In the genomic region with DNA sequence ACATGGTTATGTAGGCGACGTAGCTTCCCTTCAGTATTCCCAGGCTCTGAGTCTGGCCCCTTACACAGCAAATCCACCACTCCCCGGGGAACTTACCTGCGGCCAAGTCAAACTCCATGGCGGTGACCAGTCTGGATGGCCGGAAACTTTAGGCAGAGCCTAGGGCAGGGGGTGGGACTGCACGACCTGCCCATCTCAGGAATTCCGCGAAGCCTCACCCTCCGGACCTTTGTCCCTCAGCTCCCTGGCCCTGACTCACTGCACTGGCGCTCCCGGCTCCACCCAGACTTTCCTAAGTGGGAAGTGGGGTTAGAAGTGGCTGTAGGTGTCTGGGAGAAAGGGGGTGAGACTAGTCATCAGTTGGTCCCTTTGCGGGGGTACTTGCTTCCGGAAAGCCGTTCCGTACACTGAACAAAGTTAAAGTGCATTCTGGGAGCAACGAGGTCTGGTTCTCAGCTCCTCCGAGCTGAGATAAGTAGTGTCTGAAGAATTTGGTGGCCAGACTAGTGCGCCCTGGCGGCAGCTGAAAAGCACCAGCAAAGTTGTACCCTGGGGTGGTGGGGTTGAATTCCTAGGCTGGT, we compare ENCODE assay signal across 8 mouse cellular contexts. TPM values are rescaled to one million over a fixed set of nuclear protein-coding genes. Genes with fewer than 3 reads are reported as not detected.
DNase-seq lines count a peak whose midpoint lies in the region; ATAC-seq and TF ChIP-seq lines count a peak whose summit lies in the region.

A gene (minus strand): TSS at position 206 of the 581 bp plus-strand sequence.

- peak; percentile 72; the same call in 1 of the 2 replicates for TF ChIP-seq EP300 in ES-Bruce4 (IDR thresholded peaks at IDR 0.05; ENCODE audit: insufficient read depth, low read depth, low read length)
- TF ChIP-seq EP300 in stomach, postnatal 0 days (optimal IDR thresholded peaks at IDR 0.05): no peak

- no peaks in the 10 kb centered on the region for H3K27me3 ChIP-seq in ES-Bruce4 (ENCODE audit: control insufficient read depth, insufficient read depth, low read length, poor library complexity, severe bottlenecking)
- no peaks in the 10 kb centered on the region for H3K27me3 ChIP-seq in heart, embryonic 15.5 days
- no peaks in the 10 kb centered on the region for H3K27me3 ChIP-seq in stomach, postnatal 0 days (ENCODE audit: control insufficient read depth, insufficient read depth, low read length)

- peak within 1 kb of the TSS; percentile 59 for H3K27ac ChIP-seq in ES-Bruce4 (ENCODE audit: insufficient read depth, low read length)
- H3K27ac ChIP-seq in heart, embryonic 15.5 days: peak within 1 kb of the TSS; percentile 31; the same call in 1 of the 2 replicates
- peak within 1 kb of the TSS; percentile 90 for H3K27ac ChIP-seq in stomach, postnatal 0 days (replicated peaks)
- no peak within 1 kb of the TSS for H3K27ac ChIP-seq in left cerebral cortex, adult 2 months

- TF ChIP-seq POLR2A in ES-Bruce4 (IDR thresholded peaks at IDR 0.05; ENCODE audit: insufficient read depth, low read length): no peak

- peak; percentile 72 for DNase-seq in kidney, postnatal 10 days
- DNase-seq in lung, postnatal 36 days: peak; percentile 60
- DNase-seq in stomach, postnatal 0 days (ENCODE audit: low spot score): peak; percentile 91
- no peak for DNase-seq in left cerebral cortex, adult 2 months (ENCODE audit: extremely low spot score in 1 of 2, low spot score in 2 of 2)
- DNase-seq in right cerebral cortex, postnatal 10 days (ENCODE audit: low spot score in 2 of 2): no peak

- no peaks in the 10 kb centered on the region for H3K9me3 ChIP-seq in ES-Bruce4 (replicated peaks; ENCODE audit: control insufficient read depth, insufficient read depth, low read length, poor library complexity, severe bottlenecking)
- no peaks in the 10 kb centered on the region for H3K9me3 ChIP-seq in heart, embryonic 15.5 days (replicated peaks)
- H3K9me3 ChIP-seq in stomach, postnatal 0 days (ENCODE audit: control insufficient read depth, low read length): no peaks in the 10 kb centered on the region

- peak within 1 kb of the TSS; percentile 59 for H3K9ac ChIP-seq in ES-Bruce4 (ENCODE audit: low read depth, poor library complexity, severe bottlenecking)
- peak within 1 kb of the TSS; percentile 38 for H3K9ac ChIP-seq in heart, embryonic 15.5 days
- peak within 1 kb of the TSS; percentile 70 for H3K9ac ChIP-seq in stomach, postnatal 0 days (ENCODE audit: low read length)

- no peaks in the 10 kb centered on the region for H3K4me1 ChIP-seq in ES-Bruce4 (ENCODE audit: control insufficient read depth, insufficient read depth, low read length)
- peaks cover 22% of the 10 kb centered on the region for H3K4me1 ChIP-seq in heart, embryonic 15.5 days (replicated peaks)
- no peaks in the 10 kb centered on the region for H3K4me1 ChIP-seq in stomach, postnatal 0 days (replicated peaks; ENCODE audit: control insufficient read depth, insufficient read depth)

- no peaks in the 10 kb centered on the region for H3K36me3 ChIP-seq in ES-Bruce4 (ENCODE audit: control insufficient read depth, insufficient read depth, low read length, poor library complexity, severe bottlenecking)
- peaks cover 22% of the 10 kb centered on the region for H3K36me3 ChIP-seq in heart, embryonic 15.5 days
- H3K36me3 ChIP-seq in stomach, postnatal 0 days (ENCODE audit: control insufficient read depth, insufficient read depth, low read length): 0 out of 2 replicates have a peak, but pooled peaks cover 2% of the 10 kb centered on the region

- 14% methylated on average over 20 of the region's 20 CpGs for WGBS in heart, embryonic 15.5 days
- 30% methylated on average over 20 of the region's 20 CpGs for WGBS in stomach, postnatal 0 days

- intact Hi-C loops in left cerebral cortex, adult 2 months (cut with DNase I): loop anchor here (2.0 to 5.0 kb wide), 2 partner anchors 116 to 196 kb away; no protein-coding TSS in a partner anchor

- peak within 1 kb of the TSS; percentile 44 for H3K4me3 ChIP-seq in ES-Bruce4 (ENCODE audit: low read depth, low read length)
- H3K4me3 ChIP-seq in heart, embryonic 15.5 days: peak within 1 kb of the TSS; percentile 43
- peak within 1 kb of the TSS; percentile 48 for H3K4me3 ChIP-seq in stomach, postnatal 0 days (ENCODE audit: low read depth, low read length)
- no peak within 1 kb of the TSS for H3K4me3 ChIP-seq in left cerebral cortex, adult 2 months

- H3K4me2 ChIP-seq in heart, embryonic 15.5 days: peak within 1 kb of the TSS; percentile 72
- H3K4me2 ChIP-seq in stomach, postnatal 0 days (replicated peaks; ENCODE audit: low read depth): peak within 1 kb of the TSS; percentile 46

- TF ChIP-seq CTCF in ES-Bruce4 (IDR thresholded peaks at IDR 0.05; ENCODE audit: low read depth, low read length): no peak
- TF ChIP-seq CTCF in stomach, postnatal 0 days (IDR thresholded peaks at IDR 0.05; ENCODE audit: low read depth): peak; percentile 47; the same call in 1 of the 2 replicates
- TF ChIP-seq CTCF in left cerebral cortex, adult 2 months (IDR thresholded peaks at IDR 0.05): no peak

- ATAC-seq in common myeloid progenitor, adult 5-6 weeks (replicated peaks; ENCODE audit: low read depth, poor library complexity, severe bottlenecking): peak; percentile 34
- ATAC-seq in heart, embryonic 15.5 days (replicated peaks; ENCODE audit: insufficient number of reproducible peaks, insufficient read depth, low FRiP score, low read depth): peak; percentile 33; the same call in 1 of the 2 replicates
- ATAC-seq in stomach, postnatal 0 days (ENCODE audit: low FRiP score, low TSS enrichment): peak; percentile 85

RNA-seq across cellular contexts. Expression of the gene that starts here (rescaled TPM):
- 33.6 and 34.1 TPM in 2 replicates for polyA plus RNA-seq in ES-Bruce4 (2011; ENCODE audit: insufficient read depth, insufficient read length, low read depth, missing spikeins)
- 1.8 and 12.1 TPM in 2 replicates for total RNA-seq in common myeloid progenitor, adult 5-6 weeks (2017)
- 6.3 and 7.1 TPM in 2 replicates for polyA plus RNA-seq in heart, embryonic 15.5 days (2015; fragmentation: Nextera tagmentation; extraction: Ambion mirVana)
- 192 and 201 TPM in 2 replicates for polyA plus RNA-seq in stomach, postnatal 0 days (2015; fragmentation: Nextera tagmentation; extraction: Ambion mirVana)
- total RNA-seq in left cerebral cortex, adult 2 months (2021): under 1 TPM in 1 of 2 experiments, not detected in 1; 0.32 TPM

Comparison
In these comparisons a context has a peak if more than half of its experiments do, and no peak if none do; other contexts are left out.
1. ATAC-seq: peak in every context shown above with its lines; median percentile 85 in stomach, postnatal 0 days; 34 in common myeloid progenitor, adult 5-6 weeks; 33 in heart, embryonic 15.5 days.
2. DNase-seq: peak in kidney, postnatal 10 days (single experiment), lung, postnatal 36 days (single experiment) and stomach, postnatal 0 days (single experiment); none in left cerebral cortex, adult 2 months (0 of 2) and right cerebral cortex, postnatal 10 days (0 of 2).
3. Peak in every context shown above with its lines, with median percentiles within 50 percentile points of each other: H3K9ac ChIP-seq.